In genomic region chr13:74770480-74770879, GRCm38 (mm10) we compare ENCODE assay signal across 8 mouse cellular contexts. TPM values are rescaled to one million over a fixed set of nuclear protein-coding genes. Genes with fewer than 3 reads are reported as not detected.
DNase-seq lines count a peak whose midpoint lies in the region; ATAC-seq lines count a peak whose summit lies in the region.

No protein-coding gene starts in this region.

- peak overlapping the region; percentile 65 for H3K4me2 ChIP-seq in heart, embryonic 14.5 days (ENCODE audit: low read length)
- H3K4me2 ChIP-seq in liver, embryonic 13.5 days = peak overlapping the region; percentile 75
- peak overlapping the region; percentile 74 for H3K4me2 ChIP-seq in stomach, embryonic 16.5 days (ENCODE audit: low read depth, low read length)

- no peaks in the 10 kb centered on the region for H3K4me1 ChIP-seq in heart, embryonic 14.5 days (ENCODE audit: control insufficient read depth in 2 of 2, insufficient read depth in 2 of 2, low read length in 2 of 2)
- H3K4me1 ChIP-seq in liver, embryonic 13.5 days (replicated peaks) = peaks cover 42% of the 10 kb centered on the region
- H3K4me1 ChIP-seq in stomach, embryonic 16.5 days (ENCODE audit: control insufficient read depth, insufficient read depth, low read length) = no peaks in the 10 kb centered on the region

- DNase-seq in c-Kit-negative CD71-positive TER-119-positive erythroid progenitor cells, embryonic 14.5 days (ENCODE audit: low read depth, low spot score) = peak; percentile 83
- peak; percentile 95 for DNase-seq in fibroblast of lung, adult 2 months (ENCODE audit: low read depth)
- DNase-seq in kidney, postnatal 14 days = peak; percentile 94
- DNase-seq in liver, embryonic 13.5 days = peak; percentile 89
- peak; percentile 91 for DNase-seq in neural tube, embryonic 10.5 days (ENCODE audit: extremely low spot score, low spot score)

- H3K27me3 ChIP-seq in heart, embryonic 14.5 days (ENCODE audit: control insufficient read depth, insufficient read depth, low read length) = no peaks in the 10 kb centered on the region
- H3K27me3 ChIP-seq in liver, embryonic 13.5 days = no peaks in the 10 kb centered on the region
- H3K27me3 ChIP-seq in stomach, embryonic 16.5 days (ENCODE audit: control insufficient read depth, insufficient read depth, low read length) = no peaks in the 10 kb centered on the region

- ATAC-seq in CD4-positive, CD25-positive, alpha-beta regulatory T cell, adult 4 months = peak; percentile 89
- ATAC-seq in heart, embryonic 14.5 days (ENCODE audit: insufficient number of reproducible peaks, insufficient read depth, low FRiP score, low read depth) = peak; percentile 99
- ATAC-seq in liver, embryonic 13.5 days (ENCODE audit: low read depth) = peak; percentile 98
- ATAC-seq in stomach, embryonic 16.5 days (ENCODE audit: insufficient read depth, low FRiP score) = peak; percentile 99

- H3K4me3 ChIP-seq in heart, embryonic 14.5 days (ENCODE audit: control insufficient read depth in 1 of 2, insufficient read depth in 1 of 2, low read depth in 1 of 2, low read length in 2 of 2) = peak overlapping the region; percentile 40 to 65
- H3K4me3 ChIP-seq in liver, embryonic 13.5 days (replicated peaks) = peak overlapping the region; percentile 74
- peak overlapping the region; percentile 70 for H3K4me3 ChIP-seq in stomach, embryonic 16.5 days (replicated peaks; ENCODE audit: low read length)

- H3K9ac ChIP-seq in heart, embryonic 14.5 days (ENCODE audit: low read length) = peak overlapping the region; percentile 73
- H3K9ac ChIP-seq in liver, embryonic 13.5 days = peak overlapping the region; percentile 84
- H3K9ac ChIP-seq in stomach, embryonic 16.5 days (ENCODE audit: low read length) = peak overlapping the region; percentile 78

- H3K9me3 ChIP-seq in heart, embryonic 14.5 days (ENCODE audit: control insufficient read depth, low read length) = no peaks in the 10 kb centered on the region
- H3K9me3 ChIP-seq in liver, embryonic 13.5 days (replicated peaks) = no peaks in the 10 kb centered on the region
- no peaks in the 10 kb centered on the region for H3K9me3 ChIP-seq in stomach, embryonic 16.5 days (replicated peaks; ENCODE audit: control insufficient read depth, low read length)

- H3K36me3 ChIP-seq in heart, embryonic 14.5 days (ENCODE audit: control insufficient read depth, insufficient read depth, low read length) = no peaks in the 10 kb centered on the region
- H3K36me3 ChIP-seq in liver, embryonic 13.5 days = peaks cover 7% of the 10 kb centered on the region; the same call in 1 of the 2 replicates
- H3K36me3 ChIP-seq in stomach, embryonic 16.5 days (ENCODE audit: control insufficient read depth, insufficient read depth, low read length) = no peaks in the 10 kb centered on the region

- H3K27ac ChIP-seq in heart, embryonic 14.5 days (replicated peaks in 1 of 2; ENCODE audit: control insufficient read depth in 1 of 2, insufficient read depth in 1 of 2, low read depth in 2 of 2, low read length in 2 of 2) = peak overlapping the region; percentile 90 to 92
- peak overlapping the region; percentile 98 for H3K27ac ChIP-seq in liver, embryonic 13.5 days
- peak overlapping the region; percentile 97 for H3K27ac ChIP-seq in stomach, embryonic 16.5 days (ENCODE audit: low read length)

- under 1% methylated on average over 21 of the region's 21 CpGs for WGBS in heart, embryonic 14.5 days
- WGBS in liver, embryonic 13.5 days (ENCODE audit: insufficient replicate concordance) = under 1% methylated on average over 21 of the region's 21 CpGs
- WGBS in stomach, embryonic 16.5 days = under 1% methylated on average over 21 of the region's 21 CpGs

RNA-seq across cellular contexts. Expression of gene Cast, which starts 38.1 kb away (rescaled TPM):
- 100 to 1,000 TPM; 236 to 271 TPM for polyA plus RNA-seq in CD4-positive, CD25-positive, alpha-beta regulatory T cell, adult 4 months (2017; shearing (Covaris generic))
- polyA plus RNA-seq in heart, embryonic 14.5 days (2014; fragmentation: Nextera tagmentation; extraction: Ambion mirVana) = 60.2 and 63.4 TPM in 2 replicates
- polyA plus RNA-seq in liver, embryonic 13.5 days (2015; fragmentation: Nextera tagmentation; extraction: Ambion mirVana) = 34.1 and 44.3 TPM in 2 replicates
- 65.1 and 77.2 TPM in 2 replicates for polyA plus RNA-seq in stomach, embryonic 16.5 days (2015; fragmentation: Nextera tagmentation; extraction: Ambion mirVana)

Comparison
In these comparisons a context has a peak if more than half of its experiments do, and no peak if none do; other contexts are left out.
1. Peak in every context shown above with its lines: DNase-seq, ATAC-seq, H3K4me3 ChIP-seq and H3K27ac ChIP-seq.